ENCODE assay signal across 19 mouse cellular contexts in genomic region chr9:88277031-88277430, GRCm38 (mm10). TPM values are rescaled to one million over a fixed set of nuclear protein-coding genes. Genes with fewer than 3 reads are reported as not detected.
DNase-seq lines count a peak whose midpoint lies in the region; ATAC-seq lines count a peak whose summit lies in the region.
"Had no signal": no experiment of that assay in that cellular context is flagged by ENCODE, and none has a peak within 500 bp of the region (broad histone marks: within the 10 kb centered on the region; RNA-seq: fewer than 3 reads in every experiment).

No protein-coding gene starts in this region.

- peak; percentile 17; the same call in 1 of the 2 replicates for ATAC-seq in granulocyte monocyte progenitor cell, adult 5-6 weeks (replicated peaks; ENCODE audit: poor library complexity, severe bottlenecking)
- ATAC-seq: hindbrain, embryonic 16.5 days had no signal

- no peaks in the 10 kb centered on the region for H3K36me3 ChIP-seq in heart, embryonic 10.5 days

- H3K4me1 ChIP-seq in heart, embryonic 10.5 days: peaks cover 9% of the 10 kb centered on the region; the same call in 1 of the 2 replicates

- H3K4me3 ChIP-seq in heart, embryonic 10.5 days: no peak overlapping the region
- H3K4me3 ChIP-seq: erythroblast, embryonic 14.5 days had no signal

- 68% methylated on average over 6 of the region's 6 CpGs for WGBS in heart, embryonic 10.5 days

- DNase-seq in heart, embryonic 10.5 days (ENCODE audit: low spot score): no peak
- no peak for DNase-seq in heart, adult 11 months
- DNase-seq in 3134 (ENCODE audit: extremely low read depth, insufficient read length, low spot score) (peak; percentile 60), 416B (ENCODE audit: low read depth) (peak; percentile 85)
- no peak for DNase-seq in cerebellum, adult 11-12 months
- no peak for DNase-seq in yolk sac, embryonic 10.5 days (ENCODE audit: low spot score)
- DNase-seq in gastrocnemius, postnatal 10 days: no peak
- DNase-seq: adrenal gland, postnatal 10 days; cerebellum, postnatal 25 days; kidney, adult 11 months; kidney, postnatal 14 days; liver; lung, adult 18-20 months; midbrain, embryonic 14.5 days; thymus, postnatal 14 days had no signal

- H3K27me3 ChIP-seq in heart, embryonic 10.5 days (ENCODE audit: insufficient read depth, poor library complexity, severe bottlenecking): no peaks in the 10 kb centered on the region

- no peaks in the 10 kb centered on the region for H3K9me3 ChIP-seq in heart, embryonic 10.5 days

- H3K27ac ChIP-seq in heart, embryonic 10.5 days: peak overlapping the region; percentile 52; the same call in 1 of the 2 replicates
- H3K27ac ChIP-seq: macrophage had no signal

RNA-seq across cellular contexts. Expression of gene Nt5e, which starts 50.0 kb away (rescaled TPM):
- 1.9 and 2.4 TPM in 2 replicates for polyA plus RNA-seq in heart, embryonic 10.5 days (2016; fragmentation: Nextera tagmentation; extraction: Ambion mirVana)
- 0.21 TPM in 1 of 2 replicates, not detected in the other for total RNA-seq in granulocyte monocyte progenitor cell, adult 5-6 weeks (2014; fragmentation: Nextera tagmentation)
- 1.6 and 1.9 TPM in 2 replicates for total RNA-seq in granulocyte monocyte progenitor cell, adult 5-6 weeks (2017)
- total RNA-seq in gastrocnemius, postnatal 10 days (2021): 1 to 10 TPM; 7.2 to 8.4 TPM
- polyA plus RNA-seq: erythroblast, embryonic 14.5 days had no signal

Comparison
In these comparisons a context has a peak if more than half of its experiments do, and no peak if none do; other contexts are left out.
1. DNase-seq: peak in 3134 (single experiment) and 416B (single experiment); none in heart, embryonic 10.5 days (single experiment), heart, adult 11 months (single experiment), cerebellum, adult 11-12 months (single experiment), yolk sac, embryonic 10.5 days (single experiment) and gastrocnemius, postnatal 10 days (single experiment).